Mouse (Mus musculus) yolk sac, embryonic 10.5 days (tissue): Measurements from ENCODE around the gene Fahd1.

Source experiments
- DNase-seq: peaks from one replicate; pipeline ENCODE4 v3.0.0-alpha.2; 2017; ENCODE audit warnings: low spot score

Fahd1 gene

DNA sequence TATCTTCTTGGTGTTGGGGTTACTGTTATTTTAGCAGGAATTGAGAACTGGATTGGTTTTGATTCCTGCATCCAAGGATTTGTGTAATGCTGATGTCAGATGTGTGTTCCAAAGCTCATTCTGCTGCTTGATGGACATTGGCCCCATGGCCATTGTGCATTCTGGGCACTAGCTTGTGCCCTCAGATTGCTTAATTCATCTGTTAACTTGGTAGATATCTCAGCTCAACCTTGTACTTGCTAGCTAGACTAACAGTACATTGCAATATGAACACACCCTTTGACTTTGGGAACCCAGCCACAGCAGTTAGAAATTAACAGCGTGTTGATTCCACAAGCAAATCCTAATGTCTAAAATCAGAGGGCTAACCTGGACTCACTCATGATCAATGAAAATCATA lies 2.8 kb downstream of the Fahd1 start:
- no peak for DNase-seq

DNA sequence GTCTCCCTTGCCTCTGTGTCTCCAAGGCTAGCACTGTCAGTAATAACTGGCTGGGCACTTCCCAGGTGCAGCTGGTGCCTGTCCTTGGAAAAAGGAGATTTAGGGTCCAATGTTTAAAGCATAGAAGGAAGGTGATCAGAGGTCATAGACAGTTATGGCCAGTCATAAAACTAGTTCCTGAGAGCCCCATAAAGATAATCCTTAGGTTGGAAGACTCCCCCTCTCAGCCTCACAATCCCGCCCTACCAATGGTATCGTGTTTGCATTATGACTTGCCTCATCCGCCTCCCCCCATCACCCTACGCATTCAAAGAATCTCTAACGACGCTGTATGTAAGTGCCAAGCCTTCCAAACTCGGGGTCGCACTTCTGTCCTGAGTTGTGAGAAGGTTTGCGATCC lies 5.6 kb downstream of the Fahd1 start:
- no peak for DNase-seq

DNA sequence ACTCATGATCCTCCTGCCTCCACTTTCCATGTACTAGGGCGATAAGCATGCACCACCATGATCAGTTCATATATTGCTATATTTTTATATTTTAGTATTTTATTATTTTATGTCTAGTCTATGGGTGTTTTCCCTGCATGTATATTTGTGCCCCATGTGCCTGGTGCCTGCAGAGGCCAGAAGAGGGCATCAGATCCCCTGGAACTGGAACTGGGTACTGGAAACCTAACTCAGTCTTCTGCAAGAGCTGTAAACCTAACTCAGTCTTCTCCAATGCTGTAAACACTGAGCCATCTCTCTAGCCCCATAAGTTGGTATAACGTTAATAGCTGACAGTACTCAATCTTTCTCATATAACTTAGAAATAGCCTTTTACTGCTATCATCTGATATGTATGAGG lies 7.5 kb downstream of the Fahd1 start:
- DNase-seq = no peak

DNA sequence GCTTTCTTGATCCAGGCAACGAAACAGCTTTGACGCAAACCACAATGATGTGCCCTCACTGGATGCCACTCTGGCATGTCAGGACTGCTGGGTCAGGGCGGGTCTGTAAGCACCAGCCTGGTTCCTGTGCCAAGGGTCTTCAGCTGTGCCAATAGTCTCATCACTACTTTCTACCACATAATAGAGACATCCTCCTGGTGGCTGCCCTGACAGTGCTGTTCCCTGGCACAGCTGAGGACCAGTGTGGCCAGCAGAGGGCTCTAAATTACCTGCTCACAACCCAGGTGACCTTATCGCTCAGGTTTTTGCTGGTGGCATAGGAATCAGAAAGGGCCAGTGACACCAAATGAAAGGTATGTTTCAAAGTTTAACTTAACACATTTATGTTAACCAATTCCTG lies 9.0 kb downstream of the Fahd1 start:
- peak; percentile 13 for DNase-seq

DNA sequence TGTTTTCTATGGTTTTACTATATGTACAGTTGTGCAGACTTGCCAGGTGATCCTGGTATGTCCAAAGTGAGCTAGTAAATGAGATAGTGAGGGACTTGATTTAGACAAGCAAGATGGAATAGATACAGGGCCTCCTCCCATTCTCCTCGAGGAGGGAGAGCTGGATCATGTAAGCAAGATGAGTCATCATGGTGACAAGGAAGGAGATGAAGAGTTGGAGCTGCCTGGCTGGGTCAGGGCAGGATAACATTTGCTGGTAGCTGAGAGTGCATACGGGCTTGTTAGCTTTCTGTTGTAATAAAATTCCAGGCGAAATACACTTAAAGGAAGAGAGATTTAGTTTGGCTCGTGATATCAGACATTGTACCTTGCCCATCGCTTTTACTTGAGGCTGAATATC lies 9.8 kb downstream of the Fahd1 start:
- no peak for DNase-seq

DNA sequence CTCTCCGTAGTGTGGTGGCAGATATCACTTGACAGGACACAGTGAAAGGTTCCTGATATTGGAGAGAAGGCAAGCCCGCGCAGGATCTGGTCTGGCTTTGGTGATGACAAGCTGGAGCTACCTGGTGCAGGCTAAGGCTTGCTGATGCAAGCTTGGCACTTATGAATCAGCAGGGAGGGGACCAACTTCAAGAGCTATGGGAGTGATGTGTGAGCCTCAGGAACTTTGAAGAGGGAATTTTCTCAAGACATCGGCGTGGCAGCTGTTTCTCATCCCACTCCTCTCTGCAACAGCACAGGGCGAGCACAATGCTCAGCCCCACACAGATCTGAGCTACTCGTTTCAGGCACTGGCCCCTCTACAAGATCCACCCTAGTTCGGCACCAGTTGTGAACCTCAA lies 10.3 kb downstream of the Fahd1 start, which contains the start of gene Hagh:
TSS of gene Hagh (plus strand) at position 302 of the 400 bp plus-strand sequence.
- no peak for DNase-seq

DNA sequence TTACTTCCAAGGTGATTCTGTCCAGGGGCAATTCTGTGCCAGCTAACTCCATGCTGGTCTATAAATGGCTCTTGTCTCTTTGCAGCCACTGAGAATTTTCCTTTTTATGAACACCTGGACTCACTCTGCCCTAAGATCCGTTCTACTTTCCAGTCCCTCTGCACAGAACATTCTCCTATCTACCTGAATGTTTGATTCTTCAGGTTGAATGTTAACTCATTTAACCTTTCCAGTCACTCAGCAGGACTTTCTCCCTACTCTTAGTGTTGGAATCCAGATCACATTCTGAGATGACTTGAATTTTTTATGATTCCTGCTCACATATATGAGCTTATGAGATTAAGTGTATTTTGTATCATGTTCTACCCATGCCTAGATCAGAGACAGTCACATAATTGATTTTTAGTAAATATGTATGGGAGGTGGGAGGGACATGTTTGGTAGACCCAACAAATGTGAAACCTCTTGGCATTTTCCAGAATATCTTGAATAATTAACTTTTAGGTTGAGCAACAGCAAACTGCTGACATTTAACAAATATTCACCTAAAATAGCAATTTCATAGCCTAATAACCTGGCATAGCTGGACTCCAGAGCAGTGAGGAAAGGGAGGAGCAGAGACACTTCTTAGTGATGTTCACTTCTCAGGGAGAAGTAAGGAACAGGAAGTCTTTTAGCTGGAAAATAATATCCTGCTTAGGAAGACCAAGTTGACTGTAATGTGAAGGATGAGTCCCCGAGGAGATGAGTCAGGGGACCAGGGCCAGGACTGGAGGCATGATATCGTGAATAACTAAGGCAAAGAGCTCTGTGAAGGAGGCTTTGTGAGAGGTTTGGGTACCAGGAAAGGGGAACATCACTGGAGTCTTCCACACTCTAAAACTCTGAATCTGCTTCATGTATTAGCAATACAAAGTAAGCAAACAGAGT lies 28.5 kb downstream of the Fahd1 start:
- DNase-seq = no peak

DNA sequence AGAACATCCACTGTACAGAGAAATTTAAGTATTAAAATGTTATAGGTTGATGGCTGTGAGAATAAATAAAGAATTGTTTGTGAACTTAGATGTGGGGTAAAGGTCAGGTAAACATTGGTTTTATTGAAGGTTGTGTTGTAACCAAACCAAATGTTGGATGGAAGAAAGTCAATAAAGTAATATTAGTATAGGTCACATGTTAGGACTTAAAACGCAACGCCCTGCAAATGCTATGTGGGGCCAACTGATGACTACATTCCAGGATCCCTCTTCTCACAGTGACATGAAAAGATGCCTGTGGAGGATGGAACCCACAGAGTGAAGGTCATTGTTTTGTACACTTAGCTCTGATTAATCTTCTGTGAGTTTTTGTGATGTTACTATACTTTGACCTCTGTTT lies 30.7 kb downstream of the Fahd1 start:
- no peak for DNase-seq

DNA sequence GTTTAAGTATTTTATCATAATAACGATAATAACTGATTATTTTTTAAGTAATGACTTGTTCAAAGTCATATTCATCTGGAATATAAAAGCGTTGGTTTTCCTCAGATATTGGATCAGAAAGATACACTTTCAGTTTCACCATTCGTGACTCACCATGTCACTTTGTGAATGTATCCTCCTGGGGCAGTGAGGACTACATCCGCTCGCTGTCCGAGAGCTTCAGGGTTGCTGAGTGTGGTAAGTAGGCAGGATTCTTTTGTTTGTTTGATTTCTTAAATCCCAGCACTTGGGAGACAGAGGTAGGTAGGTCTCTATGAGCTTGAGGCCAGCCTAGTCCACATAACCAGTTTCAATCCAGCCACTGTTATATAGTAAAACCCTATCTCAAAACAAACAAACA lies 32.0 kb downstream of the Fahd1 start:
- DNase-seq = no peak

DNA sequence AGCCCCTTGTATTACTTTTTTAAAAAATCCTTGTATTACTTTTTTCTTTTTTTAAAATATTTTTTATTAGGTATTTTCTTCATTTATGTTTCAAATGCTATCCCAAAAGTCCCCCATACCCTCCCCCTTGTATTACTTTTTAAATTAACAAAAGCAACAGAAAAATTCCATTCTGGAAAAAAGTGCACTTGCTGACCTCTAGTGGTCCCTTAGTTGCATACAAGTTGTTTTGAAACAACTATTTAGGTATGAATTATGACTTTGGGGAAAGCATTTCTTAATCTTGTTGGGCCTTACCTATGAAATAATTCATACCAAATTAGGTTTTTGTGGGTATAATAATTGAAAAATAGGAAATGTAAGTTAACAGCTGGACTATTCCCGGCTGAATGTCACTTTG lies 32.7 kb downstream of the Fahd1 start:
- no peak for DNase-seq

DNA sequence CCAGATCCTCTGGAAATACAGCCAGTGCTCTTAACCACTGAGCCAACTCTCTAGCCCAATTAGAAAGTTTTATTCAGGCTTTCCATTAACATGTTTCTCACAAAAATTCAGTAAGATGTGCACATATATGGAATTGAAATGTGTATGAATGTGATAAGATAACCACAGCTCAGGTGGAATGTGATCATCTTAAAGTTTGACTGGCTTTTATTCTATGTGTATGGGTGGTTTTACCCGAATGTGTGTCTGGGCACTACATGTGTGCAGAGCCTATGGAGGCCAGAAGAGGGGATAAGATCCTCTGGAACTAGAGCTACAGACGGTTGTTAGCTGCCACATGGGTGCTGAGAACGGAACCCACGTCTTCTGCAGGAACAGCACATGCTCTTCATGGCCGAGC lies 34.9 kb downstream of the Fahd1 start:
- no peak for DNase-seq

DNA sequence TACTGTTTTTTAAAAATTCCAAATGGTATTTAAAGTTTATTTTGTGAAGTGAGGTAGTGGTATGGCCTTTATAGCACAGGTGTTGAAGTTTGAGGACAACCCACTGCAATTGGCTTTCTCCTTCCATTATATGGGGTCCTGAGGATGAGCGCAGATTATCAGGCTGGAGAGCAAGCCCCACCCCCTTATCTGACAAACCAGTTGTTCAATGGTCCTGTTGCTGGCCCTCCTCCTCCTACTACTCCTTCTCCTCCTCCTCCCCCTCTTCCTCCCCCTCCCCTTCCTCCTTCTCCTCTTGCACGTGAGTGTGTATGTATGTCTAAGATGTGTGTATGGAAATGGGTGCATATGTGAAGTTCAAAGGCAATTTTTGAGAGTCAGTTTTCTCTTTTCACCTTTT lies 37.9 kb downstream of the Fahd1 start:
- DNase-seq = no peak

DNA sequence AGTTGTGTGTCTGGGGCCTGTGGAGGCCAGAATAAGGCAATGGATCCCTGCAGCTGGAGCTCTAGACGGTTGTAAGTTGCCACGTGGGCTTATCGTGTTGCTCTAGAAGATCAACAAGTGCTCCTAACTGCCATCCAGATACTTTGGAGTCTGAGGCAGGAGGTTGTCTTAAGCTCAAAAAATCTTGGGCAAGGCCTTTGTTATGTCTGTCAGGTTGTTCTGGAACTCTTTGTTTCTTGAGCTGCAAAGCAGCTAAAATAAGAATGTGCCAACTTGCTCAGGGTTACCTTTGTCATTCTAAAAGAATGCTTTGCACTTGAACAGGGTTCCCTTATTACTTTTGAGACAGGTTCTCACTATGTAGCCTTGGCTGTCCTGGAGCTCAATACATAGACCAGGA lies 39.0 kb downstream of the Fahd1 start:
- no peak for DNase-seq

DNA sequence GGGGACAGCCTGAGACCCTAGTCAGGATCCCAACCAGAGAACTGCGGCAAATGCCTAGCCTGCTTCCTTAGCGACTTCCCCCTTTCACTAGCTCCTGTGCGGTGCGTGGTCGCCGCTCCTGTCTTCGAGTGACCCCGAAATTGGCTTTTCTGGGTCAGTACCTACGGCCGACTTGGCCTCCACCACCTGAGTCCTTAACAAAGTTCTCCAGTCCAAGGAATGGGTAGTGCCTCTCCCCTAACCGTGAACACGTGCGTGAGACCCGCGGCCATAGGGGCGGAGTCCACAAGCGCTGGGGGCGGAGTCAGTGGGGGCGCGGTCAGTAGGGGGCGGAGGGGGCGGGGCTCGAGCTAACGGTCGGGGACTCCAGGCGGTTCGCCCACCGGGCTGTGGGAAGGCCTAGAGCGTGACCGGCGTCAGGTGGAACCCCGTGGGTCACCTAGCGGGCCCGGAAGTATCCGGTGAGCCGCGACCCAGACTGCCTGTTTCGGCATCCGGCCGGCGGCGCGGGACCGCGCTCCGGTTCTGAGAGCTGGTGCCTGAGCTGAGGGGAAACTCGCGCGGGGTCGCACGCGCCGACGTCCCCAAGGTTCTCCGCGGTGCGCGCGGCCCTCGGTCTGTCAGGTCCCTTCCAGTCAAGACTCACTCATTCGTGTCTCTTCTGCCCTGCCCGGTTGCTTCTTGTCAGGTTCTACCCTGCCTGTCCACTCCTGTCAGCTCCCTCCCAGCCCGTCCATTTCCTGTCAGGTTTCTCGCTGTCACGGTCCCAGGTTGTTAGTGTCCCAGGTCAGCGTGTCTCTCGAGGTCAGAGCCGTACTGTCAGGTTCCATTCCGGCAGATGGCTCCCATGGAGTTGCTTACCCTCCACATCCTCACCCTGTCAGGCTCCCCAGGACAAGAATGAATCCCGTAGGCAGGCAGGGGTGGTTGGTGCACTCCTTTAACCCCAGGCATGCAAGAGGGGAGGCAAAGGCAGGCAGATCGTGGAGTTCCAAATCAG lies 45.9 kb downstream of the Fahd1 start, which contains the start of gene Meiob:
TSS of gene Meiob (plus strand) at position 338 of the 1,000 bp plus-strand sequence.
- peak; percentile 85 for DNase-seq

DNA sequence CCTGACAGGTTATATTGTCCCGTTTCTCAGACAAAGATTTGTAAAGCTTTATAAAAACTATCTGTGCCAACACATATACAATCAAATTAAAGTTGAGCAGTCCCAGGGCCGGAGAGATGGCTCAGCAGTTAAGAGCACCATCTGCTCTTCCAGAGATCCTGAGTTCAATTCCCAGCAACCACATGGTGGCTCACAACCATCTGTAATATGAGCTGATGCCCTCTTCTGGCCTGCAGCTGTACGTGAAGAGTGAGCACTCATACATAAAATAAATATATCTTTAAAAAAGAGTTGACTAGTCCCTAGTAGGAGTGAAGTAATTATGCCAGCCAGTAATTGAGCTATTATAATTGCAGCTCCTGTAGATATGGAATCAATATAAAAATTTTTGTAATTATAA lies 49.6 kb downstream of the Fahd1 start:
- DNase-seq = no peak

DNA sequence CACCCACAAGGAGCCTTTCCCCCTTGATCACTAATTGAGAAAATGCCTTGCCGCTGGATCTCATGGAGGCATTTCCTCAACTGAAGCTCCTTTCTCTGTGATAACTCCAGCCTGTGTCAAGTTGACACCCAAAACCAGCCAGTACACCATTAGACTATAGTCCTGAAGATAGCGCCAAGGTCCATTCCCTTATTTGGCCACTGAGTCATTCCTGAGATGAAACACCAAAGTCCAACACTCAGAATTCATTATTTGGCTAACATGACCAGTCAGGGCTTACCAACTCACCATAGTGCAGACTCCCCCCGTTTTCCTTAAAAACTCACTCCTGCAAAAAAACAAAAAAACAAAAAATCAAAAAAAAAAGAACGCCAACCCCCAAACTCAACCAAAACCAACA lies 50.7 kb downstream of the Fahd1 start:
- no peak for DNase-seq
